Mouse (Mus musculus) retina, embryonic 14.5 days (tissue): ENCODE data around the gene Foxred1.

Experiments used
- DNase-seq: peaks from one replicate; pipeline ENCODE4 v3.0.0-alpha.2; 2015; ENCODE audit warnings: low spot score

Foxred1 gene

GRCm38 (mm10) chr9:35210542-35211474 lies at the start of gene Foxred1:
Foxred1 (minus strand) TSS chr9:35211055.
- DNase-seq, result peak; percentile 100

GRCm38 (mm10) chr9:35257365-35257764 lies 46.5 kb upstream of the Foxred1 start:
- DNase-seq, result no peak

GRCm38 (mm10) chr9:35249476-35249875 lies 38.6 kb upstream of the Foxred1 start:
- no peak for DNase-seq

GRCm38 (mm10) chr9:35247405-35247804 lies 36.5 kb upstream of the Foxred1 start:
- DNase-seq, result no peak

- DNase-seq, result no peak
These were observed 28.9 kb upstream of the Foxred1 start for GRCm38 (mm10) chr9:35239734-35240133.

- no peak for DNase-seq
These were observed 28.2 kb upstream of the Foxred1 start for GRCm38 (mm10) chr9:35238915-35239571.

- DNase-seq, result no peak
These were observed 27.5 kb upstream of the Foxred1 start for GRCm38 (mm10) chr9:35238371-35238770.

GRCm38 (mm10) chr9:35235996-35236395 lies 25.1 kb upstream of the Foxred1 start:
- DNase-seq, result no peak

- DNase-seq, result no peak
These were observed 17.8 kb upstream of the Foxred1 start for GRCm38 (mm10) chr9:35228671-35229070.

- DNase-seq, result no peak
These were observed 12.6 kb upstream of the Foxred1 start for GRCm38 (mm10) chr9:35223466-35223865.

GRCm38 (mm10) chr9:35217963-35218362 lies 7.1 kb upstream of the Foxred1 start:
- DNase-seq, result no peak

GRCm38 (mm10) chr9:35211573-35212511 lies 987 bp upstream of the Foxred1 start:
- no peak for DNase-seq

GRCm38 (mm10) chr9:35204421-35204820 lies 6.4 kb downstream of the Foxred1 start:
- DNase-seq, result no peak

GRCm38 (mm10) chr9:35203536-35203935 lies 7.3 kb downstream of the Foxred1 start:
- no peak for DNase-seq

GRCm38 (mm10) chr9:35200529-35201060 lies 10.3 kb downstream of the Foxred1 start:
- no peak for DNase-seq

GRCm38 (mm10) chr9:35199772-35200471 lies 10.9 kb downstream of the Foxred1 start, which contains the start of the genes Srpr and Tirap:
Srpr (plus strand) TSS chr9:35200175.
Tirap (minus strand) TSS chr9:35200291.
- DNase-seq, result peak; percentile 94

GRCm38 (mm10) chr9:35198945-35199771 lies 11.7 kb downstream of the Foxred1 start:
- no peak for DNase-seq

- no peak for DNase-seq
These were observed 12.5 kb downstream of the Foxred1 start for GRCm38 (mm10) chr9:35198351-35198750.

GRCm38 (mm10) chr9:35197625-35198024 lies 13.2 kb downstream of the Foxred1 start:
- no peak for DNase-seq

GRCm38 (mm10) chr9:35194048-35194447 lies 16.8 kb downstream of the Foxred1 start:
- DNase-seq, result no peak
